Mouse (Mus musculus) heart, embryonic 11.5 days (tissue): ENCODE results near the gene Ptpa. TPM values are rescaled to one million over a fixed set of nuclear protein-coding genes. Genes with fewer than 3 reads are reported as not detected.

ENCODE experiments used
- ATAC-seq: fragments of 200-750 bp; cut with Nextera tagmentation; replicated peaks from 2 replicates; pipeline ENCODE4 v1.8.0; 2017; ENCODE audit warnings: moderate library complexity; ENCODE audit not compliant: insufficient number of reproducible peaks, low FRiP score, low TSS enrichment
- H3K27ac ChIP-seq: fragments of 300-500 bp; sonication (generic); 2 replicates; pipeline ENCODE4 v1.5.1; 2014; ENCODE audit warnings: mild to moderate bottlenecking, low read depth, low read length
- H3K27me3 ChIP-seq: fragments of 300-500 bp; sonication (generic); 2 replicates; pipeline ENCODE4 v1.6.1; 2014; ENCODE audit warnings: mild to moderate bottlenecking, low read length, mixed read lengths; ENCODE audit not compliant: control insufficient read depth, insufficient read depth
- H3K36me3 ChIP-seq: fragments of 300-500 bp; sonication (generic); 2 replicates; pipeline ENCODE4 v1.6.1; 2014; ENCODE audit warnings: mild to moderate bottlenecking, low read length, moderate library complexity, mixed read lengths; ENCODE audit not compliant: control insufficient read depth, insufficient read depth
- H3K4me1 ChIP-seq: fragments of 300-500 bp; sonication (generic); 2 replicates; pipeline ENCODE4 v1.6.1; 2014; ENCODE audit warnings: low read length; ENCODE audit not compliant: control insufficient read depth, insufficient read depth
- H3K4me2 ChIP-seq: fragments of 300-500 bp; sonication (generic); 2 replicates; pipeline ENCODE4 v1.6.1; 2014; ENCODE audit warnings: mild to moderate bottlenecking, moderate library complexity
- H3K4me3 ChIP-seq: fragments of 300-500 bp; sonication (generic); 2 replicates; pipeline ENCODE4 v1.5.1; 2014; ENCODE audit warnings: low read depth, low read length
- H3K9ac ChIP-seq: fragments of 300-500 bp; sonication (generic); 2 replicates; pipeline ENCODE4 v1.6.1; 2014; ENCODE audit warnings: mild to moderate bottlenecking, low read depth, low read length, moderate library complexity
- H3K9me3 ChIP-seq: fragments of 300-500 bp; sonication (generic); replicated peaks from 2 replicates; pipeline ENCODE4 v1.6.1; 2016; ENCODE audit warnings: low read length; ENCODE audit not compliant: control insufficient read depth
- WGBS: fragments of 180-500 bp; shearing (Covaris S2); extraction: QIAGEN DNeasy Blood & Tissue Kit; methylation state at CpG from one replicate; pipeline ENCODE4 v1.1.7; 2014; ENCODE audit not compliant: insufficient replicate concordance; 5-methylcytosine and 5-hydroxymethylcytosine counted together
- polyA plus RNA-seq: library from polyadenylated mRNA; unstranded; fragments of >200 nt; fragmentation: Nextera tagmentation; extraction: Ambion mirVana; gene quantifications from 2 replicates; pipeline ENCODE4 v1.2.1, GENCODE M21; 2014

The Ptpa gene
- polyA plus RNA-seq, 1 experiment from 2014 or later = 63.5 TPM

GRCm38 (mm10) chr2:30444006-30444405, 28.2 kb downstream of the Ptpa start:
- H3K4me1 ChIP-seq = peaks cover 74% of the 10 kb centered on the region
- peak overlapping the region; percentile 9 for H3K4me2 ChIP-seq
- H3K27ac ChIP-seq = peak overlapping the region; percentile 100
- 55% methylated on average over 5 of the region's 5 CpGs for WGBS
- no peak overlapping the region for H3K4me3 ChIP-seq
- H3K9me3 ChIP-seq = no peaks in the 10 kb centered on the region
- peaks cover 18% of the 10 kb centered on the region for H3K36me3 ChIP-seq
- H3K9ac ChIP-seq = peak overlapping the region; percentile 89
- ATAC-seq = no peak
- H3K27me3 ChIP-seq = no peaks in the 10 kb centered on the region

- Histone ChIP-seq H3K36me3 (peaks cover 18% of the 10 kb centered on the region), H3K4me3 (no peak overlapping the region), H3K27me3 (no peaks in the 10 kb centered on the region), H3K9ac (no peak overlapping the region), H3K27ac (peak overlapping the region; percentile 100), H3K9me3 (no peaks in the 10 kb centered on the region), H3K4me1 (peaks cover 71% of the 10 kb centered on the region), H3K4me2 (peak overlapping the region; percentile 9; the same call in 1 of the 2 replicates)
- no peak for ATAC-seq
Observed at GRCm38 (mm10) chr2:30444450-30444849, 28.6 kb downstream of the Ptpa start.

GRCm38 (mm10) chr2:30445312-30445711, 29.5 kb downstream of the Ptpa start:
- Histone ChIP-seq H3K4me3 (no peak overlapping the region), H3K9me3 (peaks cover 4% of the 10 kb centered on the region), H3K4me1 (peaks cover 62% of the 10 kb centered on the region), H3K27ac (peak overlapping the region; percentile 100), H3K9ac (peak overlapping the region; percentile 63), H3K4me2 (peak overlapping the region; percentile 37), H3K36me3 (peaks cover 23% of the 10 kb centered on the region), H3K27me3 (no peaks in the 10 kb centered on the region)
- no peak for ATAC-seq
- 26% methylated on average over 2 of the region's 2 CpGs for WGBS

- Histone ChIP-seq H3K27me3 (no peaks in the 10 kb centered on the region), H3K36me3 (peaks cover 25% of the 10 kb centered on the region), H3K27ac (peak overlapping the region; percentile 46; the same call in 1 of the 2 replicates), H3K4me1 (peaks cover 48% of the 10 kb centered on the region), H3K4me2 (no peak overlapping the region), H3K9ac (peak overlapping the region; percentile 23), H3K9me3 (peaks cover 5% of the 10 kb centered on the region), H3K4me3 (no peak overlapping the region)
- no peak for ATAC-seq
- 81% methylated on average over 10 of the region's 10 CpGs for WGBS
Observed at GRCm38 (mm10) chr2:30446891-30447826, 31.3 kb downstream of the Ptpa start.

- Histone ChIP-seq H3K9me3 (peaks cover 5% of the 10 kb centered on the region), H3K27me3 (no peaks in the 10 kb centered on the region), H3K4me1 (peaks cover 35% of the 10 kb centered on the region), H3K27ac (no peak overlapping the region), H3K4me2 (no peak overlapping the region), H3K4me3 (no peak overlapping the region), H3K9ac (no peak overlapping the region), H3K36me3 (peaks cover 25% of the 10 kb centered on the region)
- ATAC-seq = no peak
- 91% methylated on average over 7 of the region's 7 CpGs for WGBS
Observed at GRCm38 (mm10) chr2:30448371-30448770, 32.5 kb downstream of the Ptpa start.

GRCm38 (mm10) chr2:30450530-30450929, 34.7 kb downstream of the Ptpa start:
- no peak for ATAC-seq
- H3K36me3 ChIP-seq = peaks cover 29% of the 10 kb centered on the region
- 56% methylated on average over 1 of the region's 1 CpGs for WGBS
- H3K4me3 ChIP-seq = no peak overlapping the region
- peaks cover 5% of the 10 kb centered on the region for H3K9me3 ChIP-seq
- no peaks in the 10 kb centered on the region for H3K27me3 ChIP-seq
- H3K4me2 ChIP-seq = no peak overlapping the region
- H3K9ac ChIP-seq = no peak overlapping the region
- peaks cover 19% of the 10 kb centered on the region for H3K4me1 ChIP-seq
- no peak overlapping the region for H3K27ac ChIP-seq

- H3K4me3 ChIP-seq = no peak overlapping the region
- H3K36me3 ChIP-seq = peaks cover 29% of the 10 kb centered on the region
- H3K9ac ChIP-seq = no peak overlapping the region
- H3K27me3 ChIP-seq = no peaks in the 10 kb centered on the region
- H3K4me1 ChIP-seq = peaks cover 19% of the 10 kb centered on the region
- no peak overlapping the region for H3K4me2 ChIP-seq
- WGBS = 81% methylated on average over 3 of the region's 3 CpGs
- H3K27ac ChIP-seq = no peak overlapping the region
- H3K9me3 ChIP-seq = peaks cover 5% of the 10 kb centered on the region
- no peak for ATAC-seq
Observed at GRCm38 (mm10) chr2:30451525-30451924, 35.7 kb downstream of the Ptpa start.

GRCm38 (mm10) chr2:30453570-30453969, 37.7 kb downstream of the Ptpa start:
- Histone ChIP-seq H3K9ac (no peak overlapping the region), H3K27me3 (no peaks in the 10 kb centered on the region), H3K9me3 (peaks cover 5% of the 10 kb centered on the region), H3K4me2 (no peak overlapping the region), H3K4me1 (peaks cover 20% of the 10 kb centered on the region), H3K4me3 (no peak overlapping the region), H3K27ac (no peak overlapping the region), H3K36me3 (peaks cover 20% of the 10 kb centered on the region)
- WGBS = 86% methylated on average over 3 of the region's 3 CpGs
- no peak for ATAC-seq

- H3K27me3 ChIP-seq = no peaks in the 10 kb centered on the region
- H3K36me3 ChIP-seq = peaks cover 13% of the 10 kb centered on the region
- H3K27ac ChIP-seq = no peak overlapping the region
- H3K4me1 ChIP-seq = peaks cover 20% of the 10 kb centered on the region
- ATAC-seq = no peak
- H3K4me2 ChIP-seq = no peak overlapping the region
- H3K9me3 ChIP-seq = peaks cover 5% of the 10 kb centered on the region
- WGBS = 54% methylated on average over 5 of the region's 5 CpGs
- H3K4me3 ChIP-seq = no peak overlapping the region
- H3K9ac ChIP-seq = no peak overlapping the region
Observed at GRCm38 (mm10) chr2:30454587-30454986, 38.7 kb downstream of the Ptpa start.
